Mouse (Mus musculus): ENCODE measurements at regions not wholly inside any gene's neighbourhood (a gene's known extent, or its start where the extent isn't known, plus 50 kb on each side); places are given as distances from the start of the nearest gene placed in this dataset.
"Not testable (repeated sequence)": the region's sequence is repeated elsewhere in the genome, so short reads cannot be mapped to it uniquely, and the experiment has no call there.

DNA sequence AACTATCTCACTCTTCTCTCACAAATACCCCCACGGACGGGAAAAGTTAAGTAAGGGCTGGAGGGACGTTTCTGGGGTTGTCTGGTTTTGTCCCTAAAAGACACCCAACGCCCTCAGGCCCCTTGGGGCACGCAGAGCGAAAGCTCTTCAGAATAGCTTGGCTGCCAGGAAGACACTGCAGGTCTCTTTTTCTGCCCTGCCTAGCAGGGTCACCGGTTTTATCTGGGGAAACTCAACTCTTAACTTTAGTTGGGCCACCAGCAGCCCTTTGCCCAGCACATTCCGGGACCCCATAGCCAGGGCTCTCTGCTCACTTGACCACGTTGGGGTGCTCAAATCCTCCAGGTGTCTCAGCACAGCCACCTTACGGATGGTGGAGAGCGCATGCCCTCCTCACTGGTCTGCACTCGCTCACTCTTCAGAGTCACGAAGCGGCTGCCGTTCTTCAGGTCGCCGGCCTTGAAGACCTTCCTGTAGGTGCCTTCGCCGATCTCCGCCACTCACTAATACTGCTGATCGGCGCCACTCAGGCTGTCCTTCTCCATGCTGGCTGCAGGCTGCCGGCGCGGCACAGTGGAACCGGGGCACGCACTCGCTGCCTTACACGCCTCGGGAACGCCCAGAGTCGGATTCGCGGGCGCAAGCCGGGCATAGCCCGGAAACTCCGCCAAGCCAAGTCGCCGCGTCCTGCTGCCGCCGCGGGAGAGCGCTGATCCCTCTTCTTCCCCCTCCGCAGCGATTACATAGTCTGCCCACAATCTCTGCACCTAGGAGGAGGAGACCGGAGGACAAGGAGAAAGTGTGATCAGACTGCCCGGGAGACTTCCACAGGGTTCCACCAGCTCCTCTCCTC lies 83.0 kb downstream of the Ulbp1 start:
- 7% methylated on average over 48 of the region's 49 CpGs for WGBS
- H3K27me3 ChIP-seq (ENCODE audit: control insufficient read depth, insufficient read depth, low read length) = peaks cover 23% of the 10 kb centered on the region
- H3K4me1 ChIP-seq (replicated peaks; ENCODE audit: control insufficient read depth, insufficient read depth, low read length) = peaks cover 4% of the 10 kb centered on the region; the same call in 1 of the 2 replicates
- no peaks in the 10 kb centered on the region for H3K36me3 ChIP-seq (ENCODE audit: control insufficient read depth, insufficient read depth, low read length)
- peak overlapping the region; percentile 53 for H3K4me3 ChIP-seq (ENCODE audit: low read depth, low read length)
- H3K9me3 ChIP-seq (ENCODE audit: control insufficient read depth, low read length) = no peaks in the 10 kb centered on the region
- H3K27ac ChIP-seq (ENCODE audit: low read depth, low read length) = no peak overlapping the region
- ATAC-seq (replicated peaks; ENCODE audit: low FRiP score) (peak; percentile 57), DNase-seq (ENCODE audit: low spot score) (peak; percentile 76)
- H3K9ac ChIP-seq (ENCODE audit: low read length) = peak overlapping the region; percentile 43
- H3K4me2 ChIP-seq (ENCODE audit: low read depth, low read length, severe bottlenecking) = peak overlapping the region; percentile 96

DNA sequence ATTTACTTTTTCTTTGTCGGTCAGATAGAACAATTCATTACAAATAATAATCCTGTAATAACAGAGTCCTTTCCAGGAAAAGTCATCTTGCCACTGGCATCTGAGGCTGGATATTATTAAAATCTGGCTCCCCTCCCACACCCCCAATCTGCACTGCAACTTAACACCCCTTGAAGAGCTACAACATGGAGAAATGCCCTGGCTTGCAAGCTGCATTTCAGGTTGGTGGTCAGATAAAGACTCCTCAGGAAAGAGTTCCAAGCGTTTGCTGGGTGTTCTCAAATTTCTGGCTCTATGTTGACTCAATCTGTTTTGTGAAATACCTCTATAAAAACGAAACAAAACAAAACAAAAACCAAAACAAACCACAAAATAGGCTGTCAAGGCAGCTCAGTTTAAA lies 114.6 kb downstream of the Ulbp1 start:
- H3K27ac ChIP-seq (ENCODE audit: low read depth, low read length); H3K36me3 ChIP-seq (ENCODE audit: control insufficient read depth, insufficient read depth, low read length); H3K4me3 ChIP-seq (ENCODE audit: low read depth, low read length); ATAC-seq (replicated peaks; ENCODE audit: low FRiP score); DNase-seq (ENCODE audit: low spot score); H3K9me3 ChIP-seq (ENCODE audit: control insufficient read depth, low read length); H3K4me1 ChIP-seq (replicated peaks; ENCODE audit: control insufficient read depth, insufficient read depth, low read length); H3K9ac ChIP-seq (ENCODE audit: low read length); H3K27me3 ChIP-seq (ENCODE audit: control insufficient read depth, insufficient read depth, low read length); H3K4me2 ChIP-seq (ENCODE audit: low read depth, low read length, severe bottlenecking): not testable (repeated sequence)
- 66% methylated on average over 3 of the region's 3 CpGs for WGBS

DNA sequence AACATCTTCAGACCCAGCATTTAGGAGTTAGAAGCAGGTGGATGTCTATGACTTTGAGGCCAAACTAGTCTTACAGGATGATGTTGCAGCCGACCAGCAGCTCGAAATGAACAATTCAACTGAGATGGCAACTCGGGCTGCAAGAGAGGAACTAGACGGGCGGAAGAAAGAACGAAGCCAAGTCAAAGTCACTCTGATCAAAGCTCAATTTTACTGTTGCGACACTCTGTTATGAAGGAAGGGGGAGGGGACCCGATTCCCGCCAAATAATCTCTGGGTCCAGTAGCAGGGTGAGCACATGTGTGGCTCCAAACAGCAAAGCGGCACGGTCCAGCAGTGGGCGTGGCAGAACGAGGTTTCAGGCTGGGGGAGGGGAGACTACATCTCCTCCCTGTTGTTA lies 129.1 kb downstream of the Ulbp1 start:
- H3K36me3 ChIP-seq (ENCODE audit: control insufficient read depth, insufficient read depth, low read length); ATAC-seq (replicated peaks; ENCODE audit: low FRiP score); H3K4me3 ChIP-seq (ENCODE audit: low read depth, low read length); H3K9me3 ChIP-seq (ENCODE audit: control insufficient read depth, low read length); H3K27me3 ChIP-seq (ENCODE audit: control insufficient read depth, insufficient read depth, low read length); H3K27ac ChIP-seq (ENCODE audit: low read depth, low read length); H3K4me1 ChIP-seq (replicated peaks; ENCODE audit: control insufficient read depth, insufficient read depth, low read length); H3K4me2 ChIP-seq (ENCODE audit: low read depth, low read length, severe bottlenecking); DNase-seq (ENCODE audit: low spot score); H3K9ac ChIP-seq (ENCODE audit: low read length): not testable (repeated sequence)
- WGBS = 95% methylated on average over 13 of the region's 13 CpGs

DNA sequence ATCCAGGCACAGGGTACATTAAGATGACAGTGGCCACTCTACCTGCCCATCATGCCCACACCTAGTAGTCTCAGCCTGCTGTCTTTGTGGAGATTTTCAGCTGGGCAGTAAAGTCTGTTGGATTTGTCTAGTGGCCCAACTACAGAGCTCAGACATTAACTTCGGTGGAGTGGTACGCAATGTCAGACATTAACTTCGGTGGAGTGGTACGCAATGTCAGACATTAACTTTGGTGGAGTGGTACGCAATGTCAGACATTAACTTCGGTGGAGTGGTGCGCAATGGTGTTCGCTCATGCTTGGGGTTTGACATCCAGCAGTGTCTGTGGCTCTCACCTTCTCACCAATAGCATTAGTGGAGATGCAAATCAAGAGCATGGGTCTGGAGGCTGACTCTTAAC lies 129.7 kb downstream of the Ulbp1 start:
- not testable (repeated sequence) for H3K4me1 ChIP-seq (replicated peaks; ENCODE audit: control insufficient read depth, insufficient read depth, low read length); H3K27me3 ChIP-seq (ENCODE audit: control insufficient read depth, insufficient read depth, low read length); H3K4me2 ChIP-seq (ENCODE audit: low read depth, low read length, severe bottlenecking); H3K4me3 ChIP-seq (ENCODE audit: low read depth, low read length); ATAC-seq (replicated peaks; ENCODE audit: low FRiP score); H3K36me3 ChIP-seq (ENCODE audit: control insufficient read depth, insufficient read depth, low read length); H3K9ac ChIP-seq (ENCODE audit: low read length); H3K9me3 ChIP-seq (ENCODE audit: control insufficient read depth, low read length); H3K27ac ChIP-seq (ENCODE audit: low read depth, low read length); DNase-seq (ENCODE audit: low spot score)
- 98% methylated on average over 8 of the region's 8 CpGs for WGBS

DNA sequence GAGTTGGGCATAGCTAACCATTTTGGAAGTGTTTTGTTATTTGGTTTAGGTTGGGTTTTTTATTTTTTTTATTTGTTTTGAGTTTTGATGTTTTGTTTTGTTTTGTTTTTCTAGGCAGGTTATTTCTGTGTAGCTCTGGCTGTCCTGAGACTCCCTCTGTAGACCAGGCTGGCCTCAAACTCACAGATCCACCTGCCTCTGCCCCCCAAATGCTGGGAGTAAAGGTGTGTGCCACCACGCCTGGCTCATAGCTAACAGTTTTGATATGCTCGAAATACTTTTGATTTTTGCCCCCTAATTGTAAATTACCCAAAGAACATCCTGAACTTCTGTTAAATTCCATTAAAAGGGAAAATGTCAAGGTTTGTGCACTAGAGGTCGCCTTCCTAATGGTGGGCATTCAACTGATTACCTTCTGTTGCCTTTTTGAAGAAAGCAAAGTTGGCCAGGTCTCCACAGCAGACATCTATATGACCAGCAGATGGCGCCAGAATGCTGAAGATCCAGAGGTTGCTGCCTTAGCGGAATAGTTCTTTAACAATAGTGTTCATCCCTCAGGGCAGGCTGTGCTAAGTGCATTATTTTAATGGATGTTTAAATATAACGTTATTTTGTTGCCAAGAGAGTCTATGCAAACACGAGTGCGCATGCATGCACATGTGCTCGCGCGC lies 121.2 kb upstream of the Cnksr3 start:
- DNase-seq (ENCODE audit: low spot score) (peak; percentile 86), ATAC-seq (replicated peaks; ENCODE audit: low FRiP score) (peak; percentile 91)
- no peak overlapping the region for H3K4me3 ChIP-seq (ENCODE audit: low read depth, low read length)
- H3K9ac ChIP-seq (ENCODE audit: low read length) = no peak overlapping the region
- H3K27me3 ChIP-seq (ENCODE audit: control insufficient read depth, insufficient read depth, low read length) = no peaks in the 10 kb centered on the region
- H3K27ac ChIP-seq (ENCODE audit: low read depth, low read length) = no peak overlapping the region
- 46% methylated on average over 11 of the region's 11 CpGs for WGBS
- no peak overlapping the region for H3K4me2 ChIP-seq (ENCODE audit: low read depth, low read length, severe bottlenecking)
- no peaks in the 10 kb centered on the region for H3K4me1 ChIP-seq (replicated peaks; ENCODE audit: control insufficient read depth, insufficient read depth, low read length)
- H3K36me3 ChIP-seq (ENCODE audit: control insufficient read depth, insufficient read depth, low read length) = no peaks in the 10 kb centered on the region
- no peaks in the 10 kb centered on the region for H3K9me3 ChIP-seq (ENCODE audit: control insufficient read depth, low read length)

DNA sequence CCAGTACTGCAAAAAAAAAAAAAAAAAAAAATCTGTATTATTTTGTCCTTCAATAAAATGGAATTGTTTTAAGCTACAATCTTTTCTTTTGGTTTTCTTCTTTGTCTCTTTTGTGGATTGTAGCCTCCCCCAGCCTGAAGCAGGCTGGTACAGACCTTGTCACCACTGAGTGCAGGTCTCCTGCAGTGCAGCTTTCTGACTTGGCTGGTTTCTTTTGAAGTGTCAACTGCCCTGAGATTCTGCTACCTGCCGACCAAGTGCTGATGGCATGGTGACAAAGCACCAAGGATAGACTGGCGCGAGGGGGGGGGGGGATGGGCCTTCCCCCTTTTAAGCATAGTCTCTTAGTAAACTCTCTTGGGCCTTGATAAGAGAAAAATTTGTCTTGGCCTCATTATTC lies 116.2 kb upstream of the Cnksr3 start:
- H3K27ac ChIP-seq (ENCODE audit: low read depth, low read length) = no peak overlapping the region
- no peak overlapping the region for H3K4me3 ChIP-seq (ENCODE audit: low read depth, low read length)
- H3K9ac ChIP-seq (ENCODE audit: low read length) = no peak overlapping the region
- no peaks in the 10 kb centered on the region for H3K4me1 ChIP-seq (replicated peaks; ENCODE audit: control insufficient read depth, insufficient read depth, low read length)
- no peak for ATAC-seq (replicated peaks; ENCODE audit: low FRiP score)
- no peak for DNase-seq (ENCODE audit: low spot score)
- H3K27me3 ChIP-seq (ENCODE audit: control insufficient read depth, insufficient read depth, low read length) = no peaks in the 10 kb centered on the region
- no peak overlapping the region for H3K4me2 ChIP-seq (ENCODE audit: low read depth, low read length, severe bottlenecking)
- no peaks in the 10 kb centered on the region for H3K9me3 ChIP-seq (ENCODE audit: control insufficient read depth, low read length)
- H3K36me3 ChIP-seq (ENCODE audit: control insufficient read depth, insufficient read depth, low read length) = no peaks in the 10 kb centered on the region
- 41% methylated on average over 3 of the region's 3 CpGs for WGBS

DNA sequence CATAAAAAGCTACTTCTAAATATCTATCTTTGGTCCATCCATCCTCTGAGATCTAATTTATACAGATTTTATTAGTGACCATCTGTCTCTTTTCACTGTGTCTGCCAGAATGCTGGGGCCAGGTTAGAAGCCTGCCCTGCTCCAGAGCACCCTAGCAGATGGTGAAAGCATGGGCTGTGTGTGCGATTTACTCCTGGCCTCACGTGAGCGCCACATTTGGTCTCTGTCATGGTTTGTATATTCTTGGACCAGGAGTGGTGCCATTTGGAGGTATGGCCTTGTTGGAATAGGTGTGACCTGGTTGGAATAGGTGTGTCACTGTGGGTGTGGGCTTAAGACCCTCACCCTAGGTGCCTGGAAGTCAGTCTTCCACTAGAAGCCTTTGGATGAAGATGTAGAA lies 115.0 kb upstream of the Cnksr3 start:
- not testable (repeated sequence) for H3K9ac ChIP-seq (ENCODE audit: low read length); H3K27ac ChIP-seq (ENCODE audit: low read depth, low read length); H3K27me3 ChIP-seq (ENCODE audit: control insufficient read depth, insufficient read depth, low read length); ATAC-seq (replicated peaks; ENCODE audit: low FRiP score); H3K36me3 ChIP-seq (ENCODE audit: control insufficient read depth, insufficient read depth, low read length); H3K9me3 ChIP-seq (ENCODE audit: control insufficient read depth, low read length); DNase-seq (ENCODE audit: low spot score); H3K4me3 ChIP-seq (ENCODE audit: low read depth, low read length); H3K4me2 ChIP-seq (ENCODE audit: low read depth, low read length, severe bottlenecking); H3K4me1 ChIP-seq (replicated peaks; ENCODE audit: control insufficient read depth, insufficient read depth, low read length)
- WGBS = 97% methylated on average over 3 of the region's 3 CpGs

DNA sequence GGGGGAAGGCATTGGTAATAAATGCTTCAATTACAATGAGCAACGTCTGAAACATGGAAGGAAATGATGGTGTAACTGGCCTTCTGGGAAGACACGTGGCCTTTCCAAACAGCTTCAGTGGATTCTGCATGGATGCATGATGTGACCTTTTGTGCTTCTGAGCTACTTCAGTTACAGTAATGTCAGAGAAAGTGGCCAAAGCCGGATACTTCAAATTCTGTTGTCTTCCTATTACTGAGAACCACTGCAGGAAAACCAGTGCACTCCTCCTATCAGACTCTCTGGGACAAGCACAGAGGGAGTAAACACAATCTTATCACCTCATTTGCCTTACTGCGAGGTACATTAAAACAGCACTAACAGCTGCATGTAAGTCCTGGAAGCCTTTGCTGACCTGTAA lies 113.0 kb upstream of the Cnksr3 start:
- H3K4me2 ChIP-seq (ENCODE audit: low read depth, low read length, severe bottlenecking) = no peak overlapping the region
- no peak overlapping the region for H3K9ac ChIP-seq (ENCODE audit: low read length)
- no peaks in the 10 kb centered on the region for H3K9me3 ChIP-seq (ENCODE audit: control insufficient read depth, low read length)
- H3K27me3 ChIP-seq (ENCODE audit: control insufficient read depth, insufficient read depth, low read length) = no peaks in the 10 kb centered on the region
- H3K27ac ChIP-seq (ENCODE audit: low read depth, low read length) = no peak overlapping the region
- H3K4me3 ChIP-seq (ENCODE audit: low read depth, low read length) = no peak overlapping the region
- DNase-seq (ENCODE audit: low spot score) = no peak
- no peaks in the 10 kb centered on the region for H3K36me3 ChIP-seq (ENCODE audit: control insufficient read depth, insufficient read depth, low read length)
- 73% methylated on average over 4 of the region's 4 CpGs for WGBS
- no peaks in the 10 kb centered on the region for H3K4me1 ChIP-seq (replicated peaks; ENCODE audit: control insufficient read depth, insufficient read depth, low read length)
- no peak for ATAC-seq (replicated peaks; ENCODE audit: low FRiP score)

DNA sequence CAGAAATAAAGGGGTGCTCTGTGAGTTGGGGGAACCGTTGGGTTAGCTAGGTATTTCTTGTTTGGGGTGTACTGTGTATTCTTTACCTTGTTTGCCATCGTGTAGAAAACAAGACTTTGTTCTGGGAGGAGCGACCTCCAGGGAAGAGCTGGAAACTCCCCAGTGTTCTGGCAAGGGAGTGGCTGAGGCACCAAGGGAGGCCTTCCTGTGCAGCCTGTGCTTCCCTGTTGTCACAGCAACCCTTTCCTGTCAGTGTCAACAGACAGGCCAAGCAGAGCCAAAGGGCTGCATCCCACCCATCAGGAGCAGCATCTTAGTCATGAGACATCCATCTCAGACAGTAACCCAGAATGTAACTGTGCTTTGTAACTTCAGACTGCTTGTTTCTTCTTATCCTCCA lies 111.2 kb upstream of the Cnksr3 start:
- no peak overlapping the region for H3K27ac ChIP-seq (ENCODE audit: low read depth, low read length)
- H3K36me3 ChIP-seq (ENCODE audit: control insufficient read depth, insufficient read depth, low read length) = no peaks in the 10 kb centered on the region
- H3K4me3 ChIP-seq (ENCODE audit: low read depth, low read length) = no peak overlapping the region
- 42% methylated on average over 3 of the region's 3 CpGs for WGBS
- ATAC-seq (replicated peaks; ENCODE audit: low FRiP score) (no peak), DNase-seq (ENCODE audit: low spot score) (no peak)
- H3K9me3 ChIP-seq (ENCODE audit: control insufficient read depth, low read length) = no peaks in the 10 kb centered on the region
- H3K4me2 ChIP-seq (ENCODE audit: low read depth, low read length, severe bottlenecking) = no peak overlapping the region
- no peaks in the 10 kb centered on the region for H3K4me1 ChIP-seq (replicated peaks; ENCODE audit: control insufficient read depth, insufficient read depth, low read length)
- H3K9ac ChIP-seq (ENCODE audit: low read length) = no peak overlapping the region
- no peaks in the 10 kb centered on the region for H3K27me3 ChIP-seq (ENCODE audit: control insufficient read depth, insufficient read depth, low read length)

Data from forebrain, embryonic 11.5 days (tissue).